Mouse (Mus musculus) brown adipose tissue, adult 24 weeks (tissue): ENCODE measurements at regions not wholly inside any gene's neighbourhood (a gene's known extent, or its start where the extent isn't known, plus 50 kb on each side); places are given as distances from the start of the nearest gene placed in this dataset.
"Not testable (repeated sequence)": the region's sequence is repeated elsewhere in the genome, so short reads cannot be mapped to it uniquely, and the experiment has no call there.

Experiments
- H3K27ac ChIP-seq: fragments of 200-500 bp; replicated peaks from 2 replicates; pipeline ENCODE4 v1.5.1; 2012; ENCODE audit warnings: low read depth, mild to moderate bottlenecking, low read length
- H3K4me1 ChIP-seq: fragments of 200-500 bp; 2 replicates; pipeline ENCODE4 v1.6.1; 2012; ENCODE audit warnings: low read length, mixed read lengths; ENCODE audit not compliant: control insufficient read depth, insufficient read depth, insufficient read length
- H3K4me3 ChIP-seq: fragments of 200-500 bp; 2 replicates; pipeline ENCODE4 v1.5.1; 2012; ENCODE audit warnings: low read depth, mild to moderate bottlenecking, low read length, moderate library complexity; ENCODE audit not compliant: insufficient read depth

- no peak overlapping the region for H3K4me3 ChIP-seq
- H3K27ac ChIP-seq = no peak overlapping the region
- no peaks in the 10 kb centered on the region for H3K4me1 ChIP-seq
These were observed 301.9 kb upstream of the Nr5a2 start for GRCm38 (mm10) chr1:137262121-137262525.

GRCm38 (mm10) chr1:137256294-137256693, 296.0 kb upstream of the Nr5a2 start:
- no peak overlapping the region for H3K27ac ChIP-seq
- no peaks in the 10 kb centered on the region for H3K4me1 ChIP-seq
- H3K4me3 ChIP-seq = no peak overlapping the region

GRCm38 (mm10) chr1:137255041-137255440, 294.8 kb upstream of the Nr5a2 start:
- Histone ChIP-seq H3K27ac (no peak overlapping the region), H3K4me1 (no peaks in the 10 kb centered on the region), H3K4me3 (no peak overlapping the region)

- Histone ChIP-seq H3K4me3 (no peak overlapping the region), H3K4me1 (no peaks in the 10 kb centered on the region), H3K27ac (no peak overlapping the region)
These were observed 294.4 kb upstream of the Nr5a2 start for GRCm38 (mm10) chr1:137254634-137255033.

- Histone ChIP-seq H3K4me1 (no peaks in the 10 kb centered on the region), H3K4me3 (no peak overlapping the region), H3K27ac (no peak overlapping the region)
These were observed 266.8 kb upstream of the Nr5a2 start for GRCm38 (mm10) chr1:137227098-137227485.

GRCm38 (mm10) chr1:137226479-137227097, 266.3 kb upstream of the Nr5a2 start:
- H3K4me1 ChIP-seq = no peaks in the 10 kb centered on the region
- no peak overlapping the region for H3K27ac ChIP-seq
- H3K4me3 ChIP-seq = no peak overlapping the region

- H3K27ac ChIP-seq = no peak overlapping the region
- H3K4me3 ChIP-seq = no peak overlapping the region
- H3K4me1 ChIP-seq = no peaks in the 10 kb centered on the region
These were observed 265.2 kb upstream of the Nr5a2 start for GRCm38 (mm10) chr1:137225418-137225817.

- Histone ChIP-seq H3K27ac (no peak overlapping the region), H3K4me1 (no peaks in the 10 kb centered on the region), H3K4me3 (no peak overlapping the region)
These were observed 262.8 kb upstream of the Nr5a2 start for GRCm38 (mm10) chr1:137223052-137223451.

GRCm38 (mm10) chr1:137221087-137222057, 261.1 kb upstream of the Nr5a2 start:
- Histone ChIP-seq H3K4me3 (no peak overlapping the region), H3K4me1 (no peaks in the 10 kb centered on the region), H3K27ac (no peak overlapping the region)

- no peak overlapping the region for H3K27ac ChIP-seq
- no peak overlapping the region for H3K4me3 ChIP-seq
- H3K4me1 ChIP-seq = no peaks in the 10 kb centered on the region
These were observed 260.0 kb upstream of the Nr5a2 start for GRCm38 (mm10) chr1:137220226-137220625.

GRCm38 (mm10) chr1:137218611-137219010, 258.4 kb upstream of the Nr5a2 start:
- Histone ChIP-seq H3K27ac (no peak overlapping the region), H3K4me3 (no peak overlapping the region), H3K4me1 (no peaks in the 10 kb centered on the region)

- H3K4me3 ChIP-seq = no peak overlapping the region
- no peak overlapping the region for H3K27ac ChIP-seq
- no peaks in the 10 kb centered on the region for H3K4me1 ChIP-seq
These were observed 257.8 kb upstream of the Nr5a2 start for GRCm38 (mm10) chr1:137218096-137218495.

GRCm38 (mm10) chr1:137217206-137217605, 257.0 kb upstream of the Nr5a2 start:
- Histone ChIP-seq H3K4me3 (no peak overlapping the region), H3K27ac (no peak overlapping the region), H3K4me1 (no peaks in the 10 kb centered on the region)

GRCm38 (mm10) chr1:137214328-137214727, 254.1 kb upstream of the Nr5a2 start:
- not testable (repeated sequence) for H3K4me1 ChIP-seq

GRCm38 (mm10) chr1:137213717-137214116, 253.5 kb upstream of the Nr5a2 start:
- no peak overlapping the region for H3K27ac ChIP-seq
- H3K4me1 ChIP-seq = no peaks in the 10 kb centered on the region
- H3K4me3 ChIP-seq = no peak overlapping the region

More at GRCm38 (mm10) chr1:137214328-137214727, 254.1 kb upstream of the Nr5a2 start:
- not testable (repeated sequence) for H3K27ac ChIP-seq, H3K4me3 ChIP-seq

- H3K27ac ChIP-seq = no peak overlapping the region
- no peaks in the 10 kb centered on the region for H3K4me1 ChIP-seq
- H3K4me3 ChIP-seq = no peak overlapping the region
These were observed 252.6 kb upstream of the Nr5a2 start for GRCm38 (mm10) chr1:137212856-137213255.
